Mouse (Mus musculus) forebrain, embryonic 14.5 days (tissue): Measurements from ENCODE around the gene Ap2b1. TPM values are rescaled to one million over a fixed set of nuclear protein-coding genes. Genes with fewer than 3 reads are reported as not detected.

Experiments
- ATAC-seq: fragments of 200-750 bp; cut with Nextera tagmentation; 2 replicates; pipeline ENCODE4 v1.8.0; 2017; ENCODE audit warnings: mild to moderate bottlenecking, moderate library complexity
- DNase-seq: peaks from one replicate; pipeline ENCODE4 v3.0.0-alpha.2; 2015; ENCODE audit warnings: low spot score
- H3K27ac ChIP-seq: fragments of 300-500 bp; sonication (generic); 2 replicates; pipeline ENCODE4 v1.5.1; 2014; ENCODE audit warnings: low read depth, mild to moderate bottlenecking, control low read depth, low read length, moderate library complexity
- H3K27me3 ChIP-seq: fragments of 300-500 bp; sonication (generic); replicated peaks from 2 replicates; pipeline ENCODE4 v1.6.1; 2014; ENCODE audit warnings: low read length, control low read depth, mixed read lengths; ENCODE audit not compliant: control insufficient read depth, insufficient read depth
- H3K36me3 ChIP-seq: fragments of 300-500 bp; sonication (generic); 2 replicates; pipeline ENCODE4 v1.6.1; 2014; ENCODE audit warnings: low read length, control low read depth; ENCODE audit not compliant: control insufficient read depth, insufficient read depth
- H3K4me1 ChIP-seq: fragments of 300-500 bp; sonication (generic); 2 replicates; pipeline ENCODE4 v1.6.1; 2014; ENCODE audit warnings: antibody characterized with exemption, low read length, control low read depth; ENCODE audit not compliant: control insufficient read depth, insufficient read depth
- H3K4me2 ChIP-seq: fragments of 300-500 bp; sonication (generic); 2 replicates; pipeline ENCODE4 v1.6.1; 2014; ENCODE audit warnings: mild to moderate bottlenecking, control low read depth, low read length
- H3K4me3 ChIP-seq: fragments of 300-500 bp; sonication (generic); 2 replicates; pipeline ENCODE4 v1.5.1; 2014; ENCODE audit warnings: low read depth, low read length, control low read depth
- H3K9ac ChIP-seq: fragments of 300-500 bp; sonication (generic); 2 replicates; pipeline ENCODE4 v1.6.1; 2014; ENCODE audit warnings: mild to moderate bottlenecking, low read length, control low read depth, moderate library complexity
- H3K9me3 ChIP-seq: fragments of 300-500 bp; sonication (generic); replicated peaks from 2 replicates; pipeline ENCODE4 v1.6.1; 2016; ENCODE audit warnings: low read length, control low read depth, mixed read lengths; ENCODE audit not compliant: control insufficient read depth
- WGBS: fragments of 180-500 bp; shearing (Covaris S2); extraction: QIAGEN DNeasy Blood & Tissue Kit; methylation state at CpG from one replicate; pipeline ENCODE4 v1.1.7; 2014; 5-methylcytosine and 5-hydroxymethylcytosine counted together
- polyA plus RNA-seq: library from polyadenylated mRNA; unstranded; fragments of >200 nt; fragmentation: Nextera tagmentation; extraction: Ambion mirVana; gene quantifications from 2 replicates; pipeline ENCODE4 v1.2.1, GENCODE M21; 2014

The Ap2b1 gene
- polyA plus RNA-seq, 1 experiment from 2014 or later = 107 TPM

DNA sequence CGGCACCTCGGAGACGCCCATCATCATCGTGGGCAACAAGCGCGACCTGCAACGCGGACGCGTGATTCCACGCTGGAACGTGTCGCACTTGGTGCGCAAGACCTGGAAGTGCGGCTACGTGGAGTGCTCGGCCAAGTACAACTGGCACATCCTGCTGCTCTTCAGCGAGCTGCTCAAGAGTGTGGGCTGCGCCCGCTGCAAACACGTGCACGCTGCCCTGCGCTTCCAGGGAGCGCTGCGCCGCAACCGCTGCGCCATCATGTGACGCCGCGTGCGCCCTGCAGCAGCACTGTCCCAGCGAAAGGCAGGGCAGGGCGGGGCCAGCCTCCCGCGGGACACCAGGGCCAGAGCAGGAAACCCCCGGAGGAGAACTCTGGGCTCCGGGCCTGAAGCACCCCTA, 119.7 kb downstream of the Ap2b1 start:
- Histone ChIP-seq H3K27me3 (peaks cover 17% of the 10 kb centered on the region), H3K9me3 (no peaks in the 10 kb centered on the region), H3K9ac (no peak overlapping the region), H3K4me2 (peak overlapping the region; percentile 42), H3K4me3 (peak overlapping the region; percentile 11; the same call in 1 of the 2 replicates), H3K36me3 (no peaks in the 10 kb centered on the region), H3K4me1 (no peaks in the 10 kb centered on the region), H3K27ac (no peak overlapping the region)
- DNase-seq = peak; percentile 68
- 7% methylated on average over 38 of the region's 38 CpGs for WGBS
- ATAC-seq = peak; percentile 84

DNA sequence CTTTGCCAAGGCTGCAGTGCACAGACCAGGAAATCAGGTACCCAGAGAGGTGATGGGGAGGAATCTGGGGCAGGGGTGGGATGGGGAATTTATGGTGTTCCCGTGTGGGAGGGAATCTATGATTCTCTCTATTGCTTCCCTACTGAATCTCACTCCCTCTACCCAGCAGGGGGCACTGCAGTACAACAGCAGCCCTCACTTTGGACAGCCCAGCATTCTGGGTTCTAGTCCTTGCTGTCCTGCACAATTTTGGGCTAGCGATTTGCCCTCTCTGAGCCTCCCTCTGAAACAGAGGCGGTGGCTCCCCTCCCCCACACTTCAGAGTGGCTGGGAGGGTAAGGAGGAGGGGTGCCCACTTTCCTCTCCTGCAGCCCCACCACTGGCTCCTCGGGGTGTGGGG, 121.5 kb downstream of the Ap2b1 start:
- H3K27me3 ChIP-seq = peaks cover 17% of the 10 kb centered on the region
- whole genome bisulfite sequencing = 43% methylated on average over 4 of the region's 4 CpGs
- no peaks in the 10 kb centered on the region for H3K4me1 ChIP-seq
- no peak overlapping the region for H3K4me2 ChIP-seq
- H3K9ac ChIP-seq = no peak overlapping the region
- ATAC-seq (no peak), DNase-seq (no peak)
- H3K4me3 ChIP-seq = no peak overlapping the region
- H3K9me3 ChIP-seq = no peaks in the 10 kb centered on the region
- no peak overlapping the region for H3K27ac ChIP-seq
- H3K36me3 ChIP-seq = no peaks in the 10 kb centered on the region

DNA sequence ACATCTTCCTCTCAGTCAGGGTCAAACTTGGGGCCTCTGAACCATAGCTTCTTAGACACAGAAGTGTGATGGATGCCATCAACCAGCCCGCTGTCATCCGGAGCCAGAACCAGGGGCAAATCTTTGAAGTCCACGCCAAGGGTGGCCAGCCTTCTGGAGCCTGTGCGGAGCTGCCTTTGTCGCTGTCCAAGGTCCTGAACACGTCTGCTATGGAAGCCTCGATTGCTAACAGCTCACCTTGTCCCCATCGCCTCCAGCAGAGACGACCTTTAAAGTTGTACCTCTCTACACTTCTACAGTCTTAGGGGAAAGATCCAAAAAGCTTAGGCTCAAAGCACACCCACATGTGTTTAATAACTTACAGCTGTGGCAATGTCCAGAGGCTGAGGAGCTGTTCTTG, 122.5 kb downstream of the Ap2b1 start:
- Histone ChIP-seq H3K27me3 (peaks cover 17% of the 10 kb centered on the region), H3K4me2 (no peak overlapping the region), H3K27ac (no peak overlapping the region), H3K9me3 (no peaks in the 10 kb centered on the region), H3K36me3 (no peaks in the 10 kb centered on the region), H3K4me1 (no peaks in the 10 kb centered on the region), H3K4me3 (no peak overlapping the region), H3K9ac (no peak overlapping the region)
- WGBS = 4% methylated on average over 9 of the region's 9 CpGs
- ATAC-seq = no peak
- peak; percentile 54 for DNase-seq

DNA sequence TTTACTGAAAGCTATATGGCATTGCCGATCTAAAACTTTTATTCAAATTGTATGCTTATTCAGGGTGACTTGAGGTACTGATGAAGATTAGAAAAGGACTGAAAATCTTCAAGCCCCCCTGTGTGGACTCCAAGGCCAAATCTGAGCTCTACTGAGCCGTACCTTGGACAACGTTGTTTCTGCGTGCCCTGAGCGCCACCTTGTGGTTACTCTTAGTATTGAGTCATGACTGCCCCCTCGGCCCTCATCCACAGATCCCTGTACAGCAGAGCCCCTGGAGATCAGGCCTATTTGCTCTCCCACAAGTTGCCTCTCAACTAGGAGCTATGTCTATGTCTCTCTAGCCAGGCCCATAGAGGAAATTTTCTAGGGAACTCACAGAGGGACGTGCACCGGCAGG, 125.9 kb downstream of the Ap2b1 start:
- no peak overlapping the region for H3K4me2 ChIP-seq
- no peak overlapping the region for H3K4me3 ChIP-seq
- no peaks in the 10 kb centered on the region for H3K9me3 ChIP-seq
- DNase-seq = peak; percentile 81
- no peaks in the 10 kb centered on the region for H3K4me1 ChIP-seq
- H3K36me3 ChIP-seq = no peaks in the 10 kb centered on the region
- 7% methylated on average over 8 of the region's 8 CpGs for WGBS
- H3K27me3 ChIP-seq = peaks cover 8% of the 10 kb centered on the region; the same call in 1 of the 2 replicates
- no peak overlapping the region for H3K27ac ChIP-seq
- H3K9ac ChIP-seq = no peak overlapping the region
- peak; percentile 80 for ATAC-seq

DNA sequence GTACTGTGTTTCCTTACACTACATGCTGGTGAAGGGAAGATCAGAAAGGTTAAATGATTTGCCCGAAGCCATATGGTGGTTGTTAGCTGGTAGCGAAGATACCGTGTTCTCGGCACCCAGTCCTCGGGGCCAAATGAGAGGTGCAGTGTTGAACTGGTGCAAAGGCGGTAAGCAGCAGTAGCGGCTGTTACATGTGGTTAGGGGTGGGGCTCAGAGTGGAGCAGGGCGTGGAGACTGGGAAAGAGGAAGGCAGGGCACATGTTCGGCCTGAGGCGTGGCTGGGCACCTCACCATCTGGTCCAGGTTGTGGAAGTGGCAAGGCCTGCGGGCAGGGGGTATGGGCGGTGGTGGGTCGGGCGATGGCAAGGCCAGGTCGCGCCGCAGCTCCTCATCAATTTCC, 128.1 kb downstream of the Ap2b1 start:
- Histone ChIP-seq H3K4me2 (no peak overlapping the region), H3K4me3 (no peak overlapping the region), H3K27me3 (peaks cover 4% of the 10 kb centered on the region; the same call in 1 of the 2 replicates)

DNA sequence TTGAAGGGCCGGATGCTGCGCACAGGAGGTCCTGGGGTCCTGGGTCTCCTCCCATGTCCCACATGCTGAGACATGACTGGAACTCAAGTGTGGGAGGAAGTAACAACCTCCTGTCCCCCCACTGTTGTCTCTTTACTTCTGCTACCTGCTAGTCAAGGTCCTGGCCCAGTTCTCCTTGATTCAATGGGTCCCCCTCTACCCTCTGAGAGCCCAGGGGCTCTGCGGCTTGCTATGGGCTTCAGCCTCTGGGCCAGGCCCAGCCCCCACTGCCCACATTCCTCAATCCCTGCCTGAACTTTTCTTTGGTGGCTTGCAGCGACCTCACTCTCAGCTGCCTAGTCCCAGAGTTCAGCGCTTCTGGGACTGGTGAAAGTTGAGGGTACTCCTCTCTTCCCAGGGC, 130.5 kb downstream of the Ap2b1 start, which contains the start of gene Gas2l2:
TSS of gene Gas2l2 (minus strand) at position 101 of the 400 bp plus-strand sequence.
- no peak within 1 kb of the TSS for H3K9ac ChIP-seq
- 52% methylated on average over 5 of the region's 5 CpGs for WGBS

More for the DNA sequence above, 128.1 kb downstream of the Ap2b1 start:
- no peaks in the 10 kb centered on the region for H3K9me3 ChIP-seq
- WGBS = 54% methylated on average over 17 of the region's 17 CpGs
- no peaks in the 10 kb centered on the region for H3K4me1 ChIP-seq
- DNase-seq (no peak), ATAC-seq (no peak)
- no peak overlapping the region for H3K27ac ChIP-seq
- H3K36me3 ChIP-seq = no peaks in the 10 kb centered on the region
- no peak overlapping the region; the same call in 1 of the 2 replicates for H3K9ac ChIP-seq

DNA sequence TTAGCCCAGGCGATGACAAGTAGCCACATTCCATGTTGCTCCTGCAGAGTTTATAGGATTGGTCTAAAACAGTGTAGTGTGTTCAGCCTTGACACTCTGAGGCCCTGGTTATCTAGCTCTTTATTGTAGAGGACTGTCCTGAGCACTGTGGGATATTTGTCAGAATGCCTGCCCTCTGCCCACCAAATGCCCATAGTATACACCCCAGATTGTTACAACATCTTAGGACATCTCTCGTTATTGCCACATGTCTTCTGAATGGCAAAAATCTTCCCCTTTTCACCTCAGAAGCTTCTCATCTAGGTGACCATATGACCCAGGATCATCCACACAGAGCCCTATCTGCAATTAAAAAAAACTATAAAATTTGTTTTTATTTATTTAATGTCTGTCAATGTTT, 133.7 kb downstream of the Ap2b1 start:
- WGBS = 78% methylated on average over 2 of the region's 2 CpGs

More for the DNA sequence above, 130.5 kb downstream of the Ap2b1 start, which contains the start of gene Gas2l2:
- H3K27me3 ChIP-seq = peaks cover 4% of the 10 kb centered on the region; the same call in 1 of the 2 replicates
- no peak within 1 kb of the TSS for H3K4me2 ChIP-seq
- no peak within 1 kb of the TSS for H3K27ac ChIP-seq
- H3K9me3 ChIP-seq = no peaks in the 10 kb centered on the region
- no peak within 1 kb of the TSS for H3K4me3 ChIP-seq
- no peak for DNase-seq
- H3K4me1 ChIP-seq = no peaks in the 10 kb centered on the region
- no peak for ATAC-seq
- H3K36me3 ChIP-seq = no peaks in the 10 kb centered on the region

DNA sequence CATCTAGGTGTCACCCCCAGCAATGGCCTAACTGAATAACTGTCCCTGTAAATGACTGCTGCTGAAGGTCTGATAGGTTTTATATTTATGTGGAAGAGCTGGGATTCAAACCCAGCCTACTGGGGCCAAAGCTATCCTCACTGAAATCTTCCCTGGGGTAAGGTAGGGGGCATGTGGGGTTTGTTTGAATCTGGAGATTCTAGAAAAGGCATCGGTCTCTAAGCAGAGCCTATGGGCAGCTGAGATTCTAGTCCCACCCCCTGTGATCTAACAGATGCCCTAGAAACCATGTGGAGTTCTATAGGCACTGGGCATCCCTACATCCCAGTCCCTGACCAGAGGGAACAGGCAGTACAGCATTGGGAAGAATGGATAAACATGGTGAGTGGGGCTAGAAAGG, 138.6 kb downstream of the Ap2b1 start, which contains the start of gene 1700020L24Rik:
TSS of gene 1700020L24Rik (plus strand) at position 301 of the 400 bp plus-strand sequence.
- Histone ChIP-seq H3K9me3 (no peaks in the 10 kb centered on the region), H3K4me1 (no peaks in the 10 kb centered on the region), H3K27ac (no peak within 1 kb of the TSS), H3K9ac (no peak within 1 kb of the TSS), H3K4me2 (no peak within 1 kb of the TSS), H3K4me3 (no peak within 1 kb of the TSS), H3K27me3 (peaks cover 14% of the 10 kb centered on the region), H3K36me3 (no peaks in the 10 kb centered on the region)
- DNase-seq = no peak
- WGBS = 95% methylated on average over 1 of the region's 1 CpGs
- no peak for ATAC-seq

More for the DNA sequence above, 133.7 kb downstream of the Ap2b1 start:
- Histone ChIP-seq H3K9me3 (no peaks in the 10 kb centered on the region), H3K27me3 (peaks cover 4% of the 10 kb centered on the region; the same call in 1 of the 2 replicates), H3K9ac (no peak overlapping the region), H3K36me3 (no peaks in the 10 kb centered on the region), H3K4me3 (no peak overlapping the region), H3K4me2 (no peak overlapping the region), H3K27ac (no peak overlapping the region), H3K4me1 (no peaks in the 10 kb centered on the region)
- DNase-seq = no peak
- ATAC-seq = no peak

DNA sequence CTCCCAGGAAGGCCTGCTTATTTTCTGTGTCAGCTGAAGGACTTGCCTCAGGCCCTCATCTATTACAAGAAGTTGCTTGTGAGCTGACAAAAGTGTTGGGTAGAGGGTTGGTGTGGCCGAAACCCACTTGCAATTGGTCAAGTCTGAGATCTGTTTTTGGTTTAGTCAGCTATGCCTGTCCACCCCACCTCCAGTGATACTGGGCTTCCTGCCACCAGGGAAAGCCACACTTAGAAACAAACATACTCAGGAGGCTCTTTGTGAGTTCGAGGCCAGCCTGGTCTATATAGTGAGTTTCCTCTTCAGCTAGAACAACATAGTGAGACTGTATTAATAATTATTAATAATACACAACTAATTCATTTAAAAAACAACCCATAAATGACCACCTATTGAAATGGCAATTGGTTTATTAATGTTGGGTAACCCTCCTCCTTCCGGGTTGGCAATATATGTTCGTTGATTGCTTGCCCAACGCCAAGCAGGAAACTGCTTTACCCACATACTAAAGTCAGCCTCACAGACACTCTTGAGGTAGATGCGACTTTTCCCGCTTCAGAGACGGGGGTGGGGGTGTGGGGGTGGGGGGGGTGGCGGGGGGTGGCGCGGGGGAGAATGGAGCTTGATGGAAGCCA, 140.7 kb downstream of the Ap2b1 start:
- DNase-seq = no peak
- peak overlapping the region; percentile 47 for H3K4me3 ChIP-seq
- peaks cover 33% of the 10 kb centered on the region for H3K27me3 ChIP-seq
- no peaks in the 10 kb centered on the region for H3K9me3 ChIP-seq
- peak overlapping the region; percentile 79 for H3K4me2 ChIP-seq
- WGBS = 31% methylated on average over 11 of the region's 11 CpGs
- no peak for ATAC-seq
- H3K4me1 ChIP-seq = no peaks in the 10 kb centered on the region; the same call in 1 of the 2 replicates
- H3K36me3 ChIP-seq = no peaks in the 10 kb centered on the region
- H3K27ac ChIP-seq = no peak overlapping the region
- peak overlapping the region; percentile 61; the same call in 1 of the 2 replicates for H3K9ac ChIP-seq
